Mouse (Mus musculus) left cerebral cortex, postnatal 10 days (tissue): Measurements from ENCODE around the gene Nudcd2. TPM values are rescaled to one million over a fixed set of nuclear protein-coding genes. Genes with fewer than 3 reads are reported as not detected.

ENCODE experiments used
- DNase-seq, 2 experiments: peaks; one replicate each; pipeline ENCODE4 v3.0.0; 2021 to 2022; ENCODE audit warnings: low spot score in 2 of 2, mixed read lengths in 1 of 2; ENCODE audit errors: extremely low spot score in 1 of 2
- intact Hi-C: fragments of 180-260 bp; cut with DNase I; formaldehyde crosslinking; loops from one replicate; pipeline ENCODE4 v1.15.1; 2025
- total RNA-seq, 2 experiments: library from RNA; stranded (reverse); gene quantifications; 2 replicates each; pipeline ENCODE4 v1.2.3; 2021

The Nudcd2 gene
- total RNA-seq, 2 experiments from 2014 or later, result 18.3 to 23.7 TPM

- intact Hi-C loops, result loop anchor here (5.0 kb wide), 1 partner anchor 59 kb away; no protein-coding TSS in a partner anchor
- no peak for DNase-seq
Measured at GRCm38 (mm10) chr11:40746361-40746760, 12.9 kb downstream of the Nudcd2 start.

DNA sequence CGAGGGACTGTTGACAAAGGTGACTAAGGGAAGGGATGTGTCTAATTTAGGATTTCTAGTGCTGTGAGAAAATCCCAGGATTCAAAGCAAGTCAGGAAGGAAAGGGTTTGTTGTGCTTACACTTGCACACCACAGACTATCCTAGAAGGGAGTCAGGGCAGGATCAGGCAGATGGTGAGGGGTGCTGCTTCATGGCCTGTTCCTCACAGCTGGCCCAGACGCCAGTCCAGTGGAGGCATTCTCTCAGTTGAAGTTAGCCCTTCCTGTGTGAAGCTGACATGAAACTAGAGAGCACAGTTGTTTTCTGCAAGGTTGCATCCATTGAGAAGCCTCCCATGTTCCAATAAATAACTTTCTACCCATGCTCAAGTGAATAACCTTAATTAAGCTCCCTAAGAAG is 14.2 kb downstream of the Nudcd2 start:
- intact Hi-C loops, result loop anchor here (5.0 kb wide), 1 partner anchor 60 kb away; no protein-coding TSS in a partner anchor
- peak in 1 of 2 experiments; percentile 23 for DNase-seq

DNA sequence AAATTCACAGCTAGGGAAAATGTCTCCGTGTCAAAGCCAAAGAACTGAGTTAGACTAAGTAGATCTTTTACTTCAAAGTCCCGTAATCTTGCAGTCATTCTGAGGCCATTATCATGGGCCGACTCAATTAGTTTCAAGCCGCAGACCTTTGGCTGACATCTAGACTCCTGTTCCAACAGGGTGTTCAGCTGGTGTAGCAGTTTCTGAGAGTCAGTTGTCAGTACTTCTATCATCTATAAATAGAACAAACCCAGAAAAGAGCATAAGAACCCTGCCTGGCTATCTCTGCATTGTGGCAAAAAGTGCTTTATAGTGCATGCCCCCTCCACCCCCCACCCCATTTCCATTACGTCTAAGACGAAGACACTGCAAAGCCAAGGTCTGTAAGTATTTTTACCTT is 20.4 kb downstream of the Nudcd2 start:
- DNase-seq, result no peak
- intact Hi-C loops, result no loop called here

- intact Hi-C loops, result no loop called here
- DNase-seq, result no peak
Measured at GRCm38 (mm10) chr11:40754664-40755107, 21.2 kb downstream of the Nudcd2 start.

DNA sequence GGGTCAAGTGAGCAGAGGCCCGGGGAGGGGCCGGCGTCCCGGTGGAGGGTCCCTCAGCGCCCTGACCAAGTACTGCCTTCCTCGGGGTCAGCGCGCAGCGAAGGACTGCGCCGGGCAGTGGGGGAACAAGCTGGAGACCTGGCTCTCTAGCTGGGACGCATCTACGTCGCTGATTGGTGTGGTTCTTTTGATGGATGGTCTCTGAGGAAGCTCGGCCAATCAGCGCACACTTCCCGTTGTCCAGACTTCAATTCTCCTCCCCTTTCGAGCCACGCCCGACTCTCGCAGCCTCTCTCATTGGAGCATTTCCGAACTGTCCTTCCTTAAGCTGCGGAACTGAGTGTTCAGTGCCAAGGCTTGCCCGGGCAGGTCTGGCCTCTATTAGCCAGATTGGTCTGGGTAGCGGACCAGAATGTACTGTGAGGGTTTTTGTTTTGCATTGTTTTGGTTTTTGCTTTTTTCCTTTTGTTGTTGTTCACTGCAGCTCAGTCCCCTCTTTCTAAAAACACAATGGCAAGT is 21.7 kb downstream of the Nudcd2 start, which contains the start of gene Ccng1:
Ccng1 (minus strand) TSS at position 203 of the 519 bp plus-strand sequence.
- intact Hi-C loops, result no loop called here

DNA sequence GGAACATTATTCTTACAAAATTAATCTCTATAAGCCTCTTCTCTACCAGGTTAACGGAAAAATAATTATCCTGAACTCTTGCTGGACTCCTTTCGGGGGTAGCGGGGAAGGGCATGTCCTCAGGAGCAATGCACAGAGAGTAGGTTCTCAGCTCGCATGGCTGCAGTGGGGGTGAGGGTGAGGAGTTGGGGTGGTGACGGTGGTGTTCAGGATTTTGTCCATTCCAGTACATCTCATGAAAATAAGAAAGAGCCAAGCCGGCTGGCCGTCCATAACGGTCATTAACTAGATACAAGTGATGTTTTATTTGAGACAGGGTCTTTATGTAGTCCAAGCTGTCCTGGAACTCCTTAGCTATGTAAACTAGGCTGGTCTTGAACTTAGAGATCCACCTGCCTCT is 22.5 kb downstream of the Nudcd2 start:
- intact Hi-C loops, result no loop called here
- no peak for DNase-seq

More for the DNA sequence above, 21.7 kb downstream of the Nudcd2 start, which contains the start of gene Ccng1:
- peak; percentile 93 to 94 for DNase-seq

GRCm38 (mm10) chr11:40759896-40760295 is 26.4 kb downstream of the Nudcd2 start:
- intact Hi-C loops, result no loop called here
- DNase-seq, result no peak

DNA sequence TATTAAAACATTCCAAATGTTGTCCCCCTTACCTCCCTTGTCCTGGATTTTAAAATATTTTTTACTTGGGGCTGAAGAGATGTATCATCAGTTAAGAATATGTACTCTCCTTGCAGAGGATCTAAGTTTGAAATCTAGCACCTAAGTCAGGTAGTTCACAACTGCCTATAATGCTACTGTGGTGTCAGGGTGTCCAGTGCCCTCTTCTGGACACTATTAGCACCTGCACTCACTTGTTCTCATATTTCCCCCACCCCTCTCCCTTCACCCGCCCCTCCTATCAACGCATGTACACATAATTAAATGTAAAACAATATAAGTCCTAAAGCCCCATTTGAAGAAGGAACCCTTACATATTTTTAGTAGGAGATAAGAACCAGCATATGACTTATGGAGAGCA is 29.9 kb downstream of the Nudcd2 start:
- DNase-seq, result no peak
- intact Hi-C loops, result no loop called here

- no peak for DNase-seq
- intact Hi-C loops, result no loop called here
Measured at GRCm38 (mm10) chr11:40764690-40765089, 31.2 kb downstream of the Nudcd2 start.

- intact Hi-C loops, result loop anchor here (10.0 kb wide), 1 partner anchor 1399 kb away; no protein-coding TSS in a partner anchor
- no peak for DNase-seq
Measured at GRCm38 (mm10) chr11:40775315-40776269, 42.1 kb downstream of the Nudcd2 start.

DNA sequence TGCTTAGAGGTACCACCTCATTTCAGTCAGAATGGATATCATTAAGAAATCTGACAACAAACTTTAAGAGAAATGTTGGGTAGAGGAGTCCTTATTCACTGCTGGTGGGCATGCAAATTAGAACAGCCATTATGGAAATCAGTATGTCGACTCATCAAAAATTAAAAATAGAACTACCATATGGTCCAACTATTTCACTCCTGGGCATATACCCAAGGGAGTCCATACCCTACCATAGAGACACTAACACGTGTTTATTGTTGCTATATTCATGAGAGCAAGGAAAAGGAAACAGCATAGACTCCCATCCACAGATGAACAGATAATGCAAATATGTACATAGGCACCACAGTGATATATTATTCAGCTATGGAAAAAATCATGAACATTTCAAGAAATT is 48.4 kb downstream of the Nudcd2 start:
- intact Hi-C loops, result loop anchor here (10.0 kb wide), 1 partner anchor 1643 kb away; no protein-coding TSS in a partner anchor
- DNase-seq, result no peak

DNA sequence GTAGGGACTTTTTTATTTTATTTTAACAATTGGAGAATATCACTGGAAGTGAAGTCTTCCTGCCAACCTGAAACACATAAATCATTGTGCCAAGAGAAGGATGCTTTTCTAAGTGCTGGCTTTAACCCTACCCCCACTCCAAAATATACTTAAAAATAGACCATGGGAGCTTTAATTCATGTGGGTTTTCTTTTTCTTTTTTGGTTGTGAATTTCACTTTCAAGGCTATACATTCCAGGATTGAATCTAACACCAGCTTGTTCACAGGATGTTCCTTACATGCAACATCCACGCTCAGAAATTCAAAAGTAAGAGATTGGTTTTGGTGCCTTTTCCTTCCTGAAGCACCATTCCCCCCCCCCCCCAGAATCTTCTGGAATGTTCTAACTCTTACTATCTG is 49.9 kb downstream of the Nudcd2 start:
- no peak for DNase-seq
- intact Hi-C loops, result loop anchor here (10.0 kb wide), 1 partner anchor 1641 kb away; no protein-coding TSS in a partner anchor

- intact Hi-C loops, result loop anchor here (10.0 kb wide), 1 partner anchor 1640 kb away; no protein-coding TSS in a partner anchor
- peak in 1 of 2 experiments; percentile 62 for DNase-seq
Measured at GRCm38 (mm10) chr11:40784326-40784725, 50.9 kb downstream of the Nudcd2 start.

DNA sequence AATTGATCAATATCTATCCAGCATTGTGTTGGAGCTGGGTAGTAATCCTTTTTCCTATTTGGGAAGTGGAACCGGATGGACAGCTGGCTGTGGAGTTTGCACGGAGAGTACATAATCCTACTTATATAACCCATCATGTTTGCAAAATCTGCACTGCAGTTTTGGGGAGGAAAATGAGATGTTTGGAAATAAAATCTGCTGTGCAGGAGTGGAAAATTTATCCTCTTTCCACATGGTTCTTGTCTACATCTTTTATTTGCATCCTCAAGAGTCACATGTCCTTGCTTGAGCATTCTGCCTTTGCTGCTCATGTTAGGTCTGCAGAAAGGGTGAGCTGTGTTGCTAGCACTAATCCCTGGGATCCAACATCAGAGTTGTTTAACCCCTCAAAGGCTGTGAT is 53.4 kb downstream of the Nudcd2 start:
- intact Hi-C loops, result loop anchor here (10.0 kb wide), 1 partner anchor 1638 kb away; no protein-coding TSS in a partner anchor
- DNase-seq, result no peak

Other genes starting within 250 kb of the Nudcd2 start
- 10 to 100 TPM; 91.2 to 93.2 TPM for gene Mat2b, start 38.5 kb upstream of the Nudcd2 start, total RNA-seq
- 1 to 10 TPM; 2.5 TPM for gene Hmmr, start 245 bp upstream of the Nudcd2 start, total RNA-seq
- gene Ccng1, start 21.6 kb downstream of the Nudcd2 start, total RNA-seq, result 10 to 100 TPM; 46.5 to 46.9 TPM